Mouse (Mus musculus) liver, embryonic 13.5 days (tissue): Measurements from ENCODE around the gene Samm50. TPM values are rescaled to one million over a fixed set of nuclear protein-coding genes. Genes with fewer than 3 reads are reported as not detected.

ENCODE experiments used
- ATAC-seq: fragments of 200-750 bp; cut with Nextera tagmentation; 2 replicates; pipeline ENCODE4 v1.8.0; 2017; ENCODE audit warnings: low read depth, mild to moderate bottlenecking, moderate number of reproducible peaks, moderate library complexity
- DNase-seq: peaks from one replicate; pipeline ENCODE4 v3.0.0; 2022
- H3K27ac ChIP-seq: fragments of 300-500 bp; sonication (generic); 2 replicates; pipeline ENCODE4 v1.5.1; 2015; ENCODE audit warnings: moderate library complexity, mild to moderate bottlenecking, inconsistent platforms
- H3K27me3 ChIP-seq: fragments of 300-500 bp; sonication (generic); 2 replicates; pipeline ENCODE4 v1.6.1; 2015; ENCODE audit warnings: mild to moderate bottlenecking, inconsistent platforms
- H3K36me3 ChIP-seq: fragments of 300-500 bp; sonication (generic); 2 replicates; pipeline ENCODE4 v1.6.1; 2015; ENCODE audit warnings: mild to moderate bottlenecking, inconsistent platforms
- H3K4me1 ChIP-seq: fragments of 300-500 bp; sonication (generic); replicated peaks from 2 replicates; pipeline ENCODE4 v1.6.1; 2015; ENCODE audit warnings: inconsistent platforms
- H3K4me2 ChIP-seq: fragments of 300-500 bp; sonication (generic); 2 replicates; pipeline ENCODE4 v1.6.1; 2015; ENCODE audit warnings: inconsistent platforms, mild to moderate bottlenecking, moderate library complexity
- H3K4me3 ChIP-seq: fragments of 300-500 bp; sonication (generic); replicated peaks from 2 replicates; pipeline ENCODE4 v1.5.1; 2015; ENCODE audit warnings: mild to moderate bottlenecking, inconsistent platforms
- H3K9ac ChIP-seq: fragments of 300-500 bp; sonication (generic); 2 replicates; pipeline ENCODE4 v1.6.1; 2015; ENCODE audit warnings: mild to moderate bottlenecking, inconsistent platforms
- H3K9me3 ChIP-seq: fragments of 300-500 bp; sonication (generic); replicated peaks from 2 replicates; pipeline ENCODE4 v1.6.1; 2016; ENCODE audit warnings: inconsistent platforms
- WGBS: fragments of 180-500 bp; shearing (Covaris S2); methylation state at CpG from one replicate; pipeline ENCODE4 v1.1.7; 2015; ENCODE audit not compliant: insufficient replicate concordance; 5-methylcytosine and 5-hydroxymethylcytosine counted together
- polyA plus RNA-seq: library from polyadenylated mRNA; unstranded; fragments of >200 nt; fragmentation: Nextera tagmentation; extraction: Ambion mirVana; gene quantifications from 2 replicates; pipeline ENCODE4 v1.2.1, GENCODE M21; 2015

Samm50 gene
- polyA plus RNA-seq, 1 experiment from 2014 or later: 98.0 TPM

- DNase-seq: no peak
- H3K4me3 ChIP-seq: no peak overlapping the region
- 0 out of 2 replicates have a peak overlapping the region, but pooled peaks have one; percentile 31 for H3K9ac ChIP-seq
- H3K36me3 ChIP-seq: peaks cover 70% of the 10 kb centered on the region
- no peaks in the 10 kb centered on the region for H3K9me3 ChIP-seq
- no peak overlapping the region for H3K4me2 ChIP-seq
- WGBS: 69% methylated on average over 4 of the region's 4 CpGs
- ATAC-seq: no peak
- H3K4me1 ChIP-seq: peaks cover 62% of the 10 kb centered on the region
- H3K27ac ChIP-seq: peak overlapping the region; percentile 93
- H3K27me3 ChIP-seq: no peaks in the 10 kb centered on the region
Measured at GRCm38 (mm10) chr15:84211564-84211963, 19.5 kb downstream of the Samm50 start.

GRCm38 (mm10) chr15:84212031-84212755, 20.2 kb downstream of the Samm50 start:
- Histone ChIP-seq H3K9me3 (no peaks in the 10 kb centered on the region), H3K9ac (peak overlapping the region; percentile 37; the same call in 1 of the 2 replicates), H3K27ac (peak overlapping the region; percentile 93), H3K4me1 (peaks cover 66% of the 10 kb centered on the region), H3K27me3 (no peaks in the 10 kb centered on the region), H3K4me3 (no peak overlapping the region), H3K4me2 (no peak overlapping the region), H3K36me3 (peaks cover 65% of the 10 kb centered on the region)
- DNase-seq: peak; percentile 72
- peak; percentile 18 for ATAC-seq
- 40% methylated on average over 6 of the region's 6 CpGs for WGBS

DNA sequence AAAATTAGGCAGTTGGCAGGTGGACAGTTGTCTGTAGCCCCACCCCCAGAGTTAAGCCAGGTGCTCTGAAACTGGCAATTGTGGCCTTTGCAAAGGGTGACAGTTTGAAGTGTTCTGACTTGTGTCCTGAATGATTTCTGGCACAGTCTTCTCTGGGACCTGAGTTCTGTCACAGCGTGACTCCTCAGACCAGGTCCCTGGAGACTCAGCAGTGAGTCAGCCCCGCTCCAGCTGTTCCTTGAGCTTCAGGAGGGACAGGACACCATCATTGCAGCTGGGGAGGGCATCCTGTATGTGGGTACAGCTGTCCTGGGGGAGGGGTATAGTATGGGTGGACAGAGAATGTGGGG, 20.7 kb downstream of the Samm50 start:
- Histone ChIP-seq H3K4me3 (no peak overlapping the region), H3K27ac (no peak overlapping the region), H3K4me2 (no peak overlapping the region), H3K9ac (no peak overlapping the region), H3K4me1 (peaks cover 66% of the 10 kb centered on the region), H3K36me3 (peaks cover 61% of the 10 kb centered on the region), H3K27me3 (0 out of 2 replicates have a peak, but pooled peaks cover 1% of the 10 kb centered on the region), H3K9me3 (no peaks in the 10 kb centered on the region)
- 89% methylated on average over 2 of the region's 2 CpGs for WGBS
- ATAC-seq (no peak), DNase-seq (no peak)

GRCm38 (mm10) chr15:84213162-84213739, 21.2 kb downstream of the Samm50 start:
- Histone ChIP-seq H3K9me3 (no peaks in the 10 kb centered on the region), H3K36me3 (peaks cover 57% of the 10 kb centered on the region), H3K4me3 (no peak overlapping the region), H3K27me3 (peaks cover 6% of the 10 kb centered on the region; the same call in 1 of the 2 replicates), H3K27ac (no peak overlapping the region), H3K4me2 (no peak overlapping the region), H3K9ac (no peak overlapping the region), H3K4me1 (peaks cover 68% of the 10 kb centered on the region)
- 80% methylated on average over 6 of the region's 6 CpGs for WGBS
- ATAC-seq (no peak), DNase-seq (no peak)

DNA sequence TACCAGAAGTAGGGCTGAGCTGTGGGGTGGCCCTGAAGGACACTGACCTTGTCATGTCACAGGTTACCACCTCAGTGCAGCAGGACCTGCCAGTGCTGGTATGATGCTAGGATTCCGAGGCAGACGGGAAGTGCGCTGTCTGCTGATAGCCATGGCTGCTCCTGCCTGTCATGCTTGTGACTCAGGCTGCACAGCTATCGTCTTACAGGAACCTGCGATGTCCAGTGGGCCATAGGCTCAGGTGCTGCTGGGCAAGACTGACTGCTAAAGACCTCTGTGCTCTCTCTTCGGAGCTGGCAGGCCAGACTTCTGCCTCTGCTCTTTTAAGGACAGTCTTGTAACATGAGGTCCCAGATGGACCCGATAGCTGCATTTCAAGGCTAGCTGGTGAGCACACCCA, 22.4 kb downstream of the Samm50 start:
- no peak overlapping the region for H3K9ac ChIP-seq

DNA sequence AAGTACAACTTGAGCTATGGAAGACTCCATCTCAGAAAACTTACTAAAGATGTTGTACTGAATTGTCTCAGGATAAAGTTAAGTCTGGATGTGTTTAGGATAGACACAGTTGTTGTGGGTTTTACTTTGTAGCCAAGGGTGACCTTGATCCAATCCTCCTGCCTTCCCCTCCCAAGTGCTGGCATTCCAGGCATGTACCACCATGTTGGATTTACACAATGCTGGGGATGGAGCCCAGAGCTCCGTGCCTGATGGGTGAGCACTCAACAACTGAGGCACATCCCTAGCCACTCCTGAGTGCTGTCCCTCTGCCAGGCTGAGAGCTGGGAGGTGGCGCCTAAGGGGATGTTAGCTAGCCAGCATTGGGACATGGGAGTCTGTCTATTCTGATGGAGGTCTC, 23.2 kb downstream of the Samm50 start:
- ATAC-seq: no peak
- peaks cover 46% of the 10 kb centered on the region for H3K36me3 ChIP-seq
- WGBS: 73% methylated on average over 2 of the region's 2 CpGs

More for the DNA sequence above, 22.4 kb downstream of the Samm50 start:
- H3K36me3 ChIP-seq: peaks cover 49% of the 10 kb centered on the region
- DNase-seq: no peak
- H3K27ac ChIP-seq: no peak overlapping the region
- peaks cover 15% of the 10 kb centered on the region; the same call in 1 of the 2 replicates for H3K27me3 ChIP-seq
- no peak for ATAC-seq
- H3K9me3 ChIP-seq: no peaks in the 10 kb centered on the region
- WGBS: 79% methylated on average over 7 of the region's 7 CpGs
- H3K4me3 ChIP-seq: no peak overlapping the region
- H3K4me2 ChIP-seq: no peak overlapping the region
- H3K4me1 ChIP-seq: peaks cover 64% of the 10 kb centered on the region

GRCm38 (mm10) chr15:84216026-84216425, 24.0 kb downstream of the Samm50 start:
- ATAC-seq: no peak
- Histone ChIP-seq H3K4me2 (no peak overlapping the region), H3K36me3 (peaks cover 38% of the 10 kb centered on the region), H3K4me1 (peaks cover 49% of the 10 kb centered on the region), H3K9ac (no peak overlapping the region), H3K27ac (peak overlapping the region; percentile 55; the same call in 1 of the 2 replicates), H3K9me3 (no peaks in the 10 kb centered on the region), H3K4me3 (no peak overlapping the region), H3K27me3 (peaks cover 19% of the 10 kb centered on the region; the same call in 1 of the 2 replicates)
- no peak for DNase-seq

More for the DNA sequence above, 23.2 kb downstream of the Samm50 start:
- peaks cover 56% of the 10 kb centered on the region for H3K4me1 ChIP-seq
- H3K27me3 ChIP-seq: peaks cover 19% of the 10 kb centered on the region; the same call in 1 of the 2 replicates
- H3K9ac ChIP-seq: no peak overlapping the region
- H3K9me3 ChIP-seq: no peaks in the 10 kb centered on the region
- H3K27ac ChIP-seq: no peak overlapping the region; the same call in 1 of the 2 replicates
- H3K4me2 ChIP-seq: no peak overlapping the region
- no peak overlapping the region for H3K4me3 ChIP-seq
- DNase-seq: no peak

- no peak overlapping the region for H3K4me3 ChIP-seq
- H3K9me3 ChIP-seq: no peaks in the 10 kb centered on the region
- H3K4me1 ChIP-seq: peaks cover 43% of the 10 kb centered on the region
- WGBS: 58% methylated on average over 7 of the region's 7 CpGs
- ATAC-seq (no peak), DNase-seq (no peak)
- peaks cover 19% of the 10 kb centered on the region; the same call in 1 of the 2 replicates for H3K27me3 ChIP-seq
- H3K36me3 ChIP-seq: peaks cover 33% of the 10 kb centered on the region
- no peak overlapping the region for H3K9ac ChIP-seq
- H3K4me2 ChIP-seq: no peak overlapping the region
- H3K27ac ChIP-seq: peak overlapping the region; percentile 55
Measured at GRCm38 (mm10) chr15:84216461-84217084, 24.5 kb downstream of the Samm50 start.

DNA sequence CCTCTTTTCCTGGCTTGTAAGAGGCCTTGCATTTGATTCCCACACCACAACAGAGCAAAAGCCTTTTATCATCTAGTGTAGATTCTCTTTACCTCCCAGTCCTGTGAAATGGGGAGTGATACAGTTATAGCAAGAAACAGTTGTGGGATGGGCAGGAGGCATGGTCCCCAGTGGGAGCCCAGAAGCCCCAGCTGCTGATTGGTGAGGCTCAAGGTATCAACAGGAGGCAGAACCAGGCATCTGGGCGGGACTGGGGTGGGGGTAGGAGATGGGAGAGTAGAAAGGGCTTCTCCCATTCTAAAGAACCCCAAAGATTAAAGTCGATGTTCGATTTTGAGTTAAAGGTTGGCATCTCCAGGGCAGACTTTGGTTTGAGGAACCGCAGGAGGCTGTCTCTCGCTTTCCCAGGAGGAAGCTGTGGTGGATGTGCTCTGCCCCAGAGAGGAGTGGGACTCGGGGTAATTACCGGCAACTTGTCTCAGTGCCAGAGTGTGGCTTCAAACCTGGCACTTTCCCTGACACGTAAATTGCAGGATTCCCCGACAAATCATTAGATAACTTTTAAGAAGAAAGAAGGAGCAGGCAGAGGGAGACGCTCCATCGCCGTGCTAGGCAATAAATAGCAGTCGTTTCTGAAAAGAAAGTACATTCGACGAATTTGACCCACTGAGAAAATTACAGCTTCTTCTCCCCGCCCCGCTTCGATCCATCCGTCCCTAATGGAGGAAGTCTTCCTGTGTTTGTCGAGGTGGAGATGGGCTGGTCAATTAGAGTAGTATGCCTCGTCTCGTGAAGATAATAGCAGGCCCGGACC, 26.1 kb downstream of the Samm50 start:
- H3K27ac ChIP-seq: no peak overlapping the region
- 33% methylated on average over 23 of the region's 23 CpGs for WGBS
- H3K4me2 ChIP-seq: 0 out of 2 replicates have a peak overlapping the region, but pooled peaks have one; percentile 1
- H3K4me1 ChIP-seq: peaks cover 31% of the 10 kb centered on the region
- H3K4me3 ChIP-seq: no peak overlapping the region
- H3K27me3 ChIP-seq: peaks cover 19% of the 10 kb centered on the region; the same call in 1 of the 2 replicates
- ATAC-seq: peak; percentile 33; the same call in 1 of the 2 replicates
- H3K36me3 ChIP-seq: peaks cover 22% of the 10 kb centered on the region
- H3K9me3 ChIP-seq: no peaks in the 10 kb centered on the region
- H3K9ac ChIP-seq: no peak overlapping the region
- no peak for DNase-seq

GRCm38 (mm10) chr15:84218783-84219271, 26.8 kb downstream of the Samm50 start:
- no peak overlapping the region for H3K9ac ChIP-seq
- H3K4me2 ChIP-seq: no peak overlapping the region
- no peak overlapping the region for H3K27ac ChIP-seq
- H3K4me3 ChIP-seq: no peak overlapping the region
- DNase-seq (no peak), ATAC-seq (no peak)
- H3K27me3 ChIP-seq: peaks cover 19% of the 10 kb centered on the region; the same call in 1 of the 2 replicates
- 28% methylated on average over 9 of the region's 9 CpGs for WGBS
- H3K9me3 ChIP-seq: no peaks in the 10 kb centered on the region
- peaks cover 16% of the 10 kb centered on the region for H3K36me3 ChIP-seq
- H3K4me1 ChIP-seq: peaks cover 31% of the 10 kb centered on the region
